Mouse (Mus musculus) lung, postnatal 0 days (tissue): ENCODE results near the gene Fndc5.

Experiments used
- CTCF ChIP-seq: IDR thresholded peaks from 2 replicates; pipeline ENCODE4 v1.5.1; 2016; ENCODE audit warnings: antibody characterized with exemption, mild to moderate bottlenecking
- EP300 ChIP-seq: IDR thresholded peaks from 2 replicates; pipeline ENCODE4 v1.6.1; 2016; ENCODE audit warnings: antibody characterized with exemption, mild to moderate bottlenecking, control low read depth

- TF ChIP-seq CTCF, result peak; percentile 61
- no peak for TF ChIP-seq EP300
Observed at GRCm38 (mm10) chr4:129120520-129121445, 16.0 kb upstream of the Fndc5 start.
